Mouse (Mus musculus) right cerebral cortex, postnatal 10 days (tissue): ENCODE data around the gene Rpl13a.

Source experiments
- DNase-seq, 2 experiments: peaks; one replicate each; pipeline ENCODE4 v3.0.0; 2021; ENCODE audit warnings: low spot score in 2 of 2

Rpl13a gene

GRCm38 (mm10) chr7:45091001-45091990 is 37.3 kb downstream of the Rpl13a start:
- no peak for DNase-seq

- no peak for DNase-seq
These were observed 38.1 kb downstream of the Rpl13a start for GRCm38 (mm10) chr7:45090251-45090977.

- DNase-seq = no peak
These were observed 40.0 kb downstream of the Rpl13a start for GRCm38 (mm10) chr7:45088597-45088996.

DNA sequence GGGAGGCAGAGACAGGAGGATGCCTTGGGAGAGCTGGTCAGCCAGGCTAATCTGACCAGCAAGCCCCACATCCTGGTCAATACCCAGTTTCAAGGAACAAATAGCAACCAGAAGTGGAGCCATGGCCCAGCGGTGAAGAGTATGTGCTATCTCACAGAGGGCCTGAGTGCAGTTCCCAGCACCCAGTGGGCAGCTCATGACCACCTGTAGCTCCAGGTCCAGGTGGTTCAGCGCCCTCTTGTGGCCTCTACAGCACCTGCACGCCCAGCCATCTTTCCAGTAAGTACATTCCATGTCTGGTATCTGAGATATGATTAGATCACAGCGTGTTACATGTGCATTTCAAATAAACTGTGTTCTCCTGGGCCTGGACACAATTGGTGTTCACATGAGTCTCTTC is 42.5 kb downstream of the Rpl13a start:
- no peak for DNase-seq

GRCm38 (mm10) chr7:45083300-45083890 is 45.2 kb downstream of the Rpl13a start:
- DNase-seq = no peak

- peak in 1 of 2 experiments; percentile 57 for DNase-seq
These were observed 45.9 kb downstream of the Rpl13a start for GRCm38 (mm10) chr7:45082401-45083299.

DNA sequence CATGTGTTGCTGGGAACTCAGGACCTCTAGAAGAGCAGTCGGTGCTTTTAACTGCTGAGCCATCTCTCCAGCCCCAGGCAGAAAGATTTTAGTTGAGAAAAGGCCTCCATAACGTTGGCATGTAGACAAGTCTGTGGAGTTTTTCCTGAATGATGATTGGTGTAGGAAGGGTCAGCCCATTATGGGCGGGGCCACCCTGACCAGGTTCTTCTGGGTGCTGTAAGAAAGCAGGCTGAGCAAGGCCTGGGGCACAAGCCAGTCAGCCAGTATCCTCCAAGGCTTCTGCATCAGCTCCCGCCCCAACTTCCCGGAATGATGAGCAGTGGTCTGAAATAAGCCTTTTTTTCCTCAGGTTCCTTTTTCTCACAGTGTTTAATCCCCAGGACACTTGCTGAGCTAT is 47.5 kb downstream of the Rpl13a start:
- DNase-seq = no peak

DNA sequence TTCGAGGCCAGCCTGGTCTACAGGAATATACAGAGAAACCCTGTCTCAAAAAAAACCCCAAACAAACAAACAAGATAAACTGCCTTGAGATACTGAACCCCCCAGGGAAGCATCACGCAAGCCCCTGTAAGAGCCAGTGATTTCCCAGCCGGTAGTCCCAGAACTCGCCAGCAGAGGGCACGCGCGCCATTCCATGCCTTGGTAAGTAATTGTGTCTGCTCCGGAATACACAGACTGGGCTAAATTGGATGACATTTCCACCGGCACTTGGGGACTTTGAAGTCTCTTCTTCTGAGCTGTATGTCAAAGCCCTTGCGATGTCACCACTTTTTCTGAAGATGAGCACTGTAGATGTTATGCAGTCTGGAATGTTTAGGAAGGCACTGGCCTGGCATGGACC is 48.7 kb downstream of the Rpl13a start:
- peak; percentile 91 to 94 for DNase-seq

GRCm38 (mm10) chr7:45078513-45078912 is 50.0 kb downstream of the Rpl13a start:
- DNase-seq = peak; percentile 65 to 78

DNA sequence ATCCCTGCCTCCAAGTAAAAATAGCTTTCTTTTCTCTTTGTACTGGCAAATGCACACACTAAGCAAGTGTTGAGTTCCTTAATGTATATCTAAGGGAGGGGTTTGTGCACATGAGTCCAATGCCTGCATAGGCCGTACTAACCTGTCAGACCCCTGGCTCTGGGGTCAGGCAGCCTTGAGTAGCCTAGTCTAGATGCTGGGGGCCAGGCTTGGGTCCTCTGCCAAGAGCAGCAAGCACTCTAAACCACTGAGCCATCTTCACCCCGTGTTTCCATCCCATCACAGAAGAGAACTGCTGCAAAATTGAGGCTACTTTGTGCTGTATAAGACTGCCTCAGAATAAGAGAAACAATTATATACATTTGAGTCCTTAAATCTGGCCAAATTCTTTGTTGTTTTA is 50.7 kb downstream of the Rpl13a start:
- no peak for DNase-seq

- no peak for DNase-seq
These were observed 51.2 kb downstream of the Rpl13a start for GRCm38 (mm10) chr7:45077322-45077721.

DNA sequence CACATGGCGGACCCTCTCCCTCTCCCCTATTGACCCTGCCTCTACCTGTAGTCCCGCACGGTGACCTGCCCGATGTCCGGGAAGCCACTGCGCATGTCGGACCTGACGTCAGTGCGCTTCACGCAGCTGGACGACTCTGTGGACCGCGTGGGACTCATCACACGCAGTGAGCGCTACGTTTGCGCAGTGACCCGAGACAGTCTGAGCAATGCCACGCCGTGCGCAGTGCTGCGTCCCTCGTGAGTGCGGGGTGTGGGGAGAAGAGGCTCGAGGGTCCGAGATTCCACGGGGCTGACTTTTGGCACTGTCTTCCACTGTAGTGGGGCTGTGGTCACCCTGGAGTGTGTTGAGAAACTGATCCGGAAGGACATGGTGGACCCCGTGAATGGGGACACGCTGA is 52.1 kb downstream of the Rpl13a start:
- no peak for DNase-seq
